Mouse (Mus musculus): Measurements from ENCODE around the gene Olfr970.
"Not testable (repeated sequence)": the region's sequence is repeated elsewhere in the genome, so short reads cannot be mapped to it uniquely, and the experiment has no call there.

Gene Olfr970

DNA sequence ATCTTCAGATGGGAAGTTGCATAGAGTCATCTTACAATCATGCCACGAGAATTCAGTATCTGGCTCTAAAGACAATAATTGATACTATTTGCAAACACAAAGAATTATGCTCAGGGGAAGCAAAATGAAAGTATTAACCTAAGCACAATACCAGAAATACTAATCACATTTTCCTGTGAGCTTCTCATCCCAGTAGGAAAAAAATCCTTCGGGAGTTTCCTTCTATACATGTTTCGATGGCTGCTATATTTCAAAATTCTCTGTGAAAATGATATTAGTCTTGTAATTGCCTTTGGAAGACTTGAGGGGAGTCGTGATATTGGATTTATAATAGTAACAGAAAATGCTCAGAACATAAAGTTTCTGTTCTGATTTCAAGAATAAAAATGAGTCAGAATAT lies at the start of gene Olfr970:
TSS of gene Olfr970 (plus strand) at position 301 of the 400 bp plus-strand sequence.
- DNase-seq (ENCODE audit: low read depth), result no peak

DNA sequence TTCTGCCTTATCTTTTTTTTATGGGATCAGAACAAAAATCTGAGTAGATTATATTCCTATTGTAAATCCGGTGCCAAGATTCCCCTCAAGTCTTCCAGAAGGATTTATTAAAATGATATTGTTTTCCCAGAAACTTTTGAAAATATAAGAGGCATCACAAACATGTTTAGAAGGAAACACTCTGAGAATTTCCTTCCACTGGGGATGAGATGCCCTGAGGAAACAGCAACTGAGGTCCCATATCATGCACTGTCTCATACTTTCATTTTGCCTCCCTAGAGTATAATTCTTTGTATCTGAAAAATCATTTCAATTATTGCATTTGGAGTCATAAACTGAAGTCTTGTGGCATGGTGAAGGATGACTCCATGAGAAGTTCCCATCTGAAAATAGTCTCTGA lies 25.5 kb upstream of the Olfr970 start, which contains the start of gene Olfr968:
TSS of gene Olfr968 (minus strand) at position 101 of the 400 bp plus-strand sequence.
- no peak for DNase-seq (ENCODE audit: low read depth)

DNA sequence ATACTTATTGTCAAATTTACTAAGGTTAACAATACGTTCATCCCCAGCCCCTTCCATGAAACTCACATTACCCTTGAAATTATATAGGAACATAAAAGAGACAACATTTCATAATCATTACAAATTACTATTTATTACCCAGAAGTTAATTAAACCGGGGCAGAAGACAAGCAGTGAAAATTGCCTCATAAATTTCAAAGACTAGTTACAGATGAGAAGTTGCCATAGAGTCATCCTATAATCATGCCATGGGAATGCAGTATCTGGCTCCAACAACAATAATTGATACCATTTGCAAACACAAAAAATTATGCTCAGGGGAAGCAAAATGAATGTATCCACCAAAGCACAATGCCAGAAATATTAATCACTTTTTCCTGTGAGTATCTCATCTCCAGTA lies 18.1 kb upstream of the Olfr970 start, which contains the start of gene Olfr969:
TSS of gene Olfr969 (plus strand) at position 388 of the 400 bp plus-strand sequence.
- no peak for DNase-seq (ENCODE audit: low read depth)

DNA sequence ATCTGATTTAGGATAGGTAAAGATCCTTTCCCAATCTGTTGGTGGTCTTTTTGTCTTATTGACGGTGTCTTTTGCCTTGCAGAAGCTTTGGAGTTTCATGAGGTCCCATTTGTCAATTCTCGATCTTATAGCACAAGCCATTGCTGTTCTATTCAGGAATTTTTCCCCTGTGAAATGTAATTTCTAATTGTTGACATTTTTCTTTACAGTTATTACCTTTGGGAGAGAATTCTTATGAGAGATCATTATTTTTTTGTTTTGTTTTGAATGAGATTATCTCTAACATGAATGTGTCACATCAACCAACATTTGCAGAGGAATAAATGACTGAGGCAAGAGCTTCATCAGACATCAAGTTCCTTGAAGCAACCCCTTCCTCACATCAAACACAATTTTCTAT lies 27.9 kb downstream of the Olfr970 start, which contains the start of gene Olfr971:
TSS of gene Olfr971 (plus strand) at position 301 of the 400 bp plus-strand sequence.
- not testable (repeated sequence) for DNase-seq (ENCODE audit: low read depth)

DNA sequence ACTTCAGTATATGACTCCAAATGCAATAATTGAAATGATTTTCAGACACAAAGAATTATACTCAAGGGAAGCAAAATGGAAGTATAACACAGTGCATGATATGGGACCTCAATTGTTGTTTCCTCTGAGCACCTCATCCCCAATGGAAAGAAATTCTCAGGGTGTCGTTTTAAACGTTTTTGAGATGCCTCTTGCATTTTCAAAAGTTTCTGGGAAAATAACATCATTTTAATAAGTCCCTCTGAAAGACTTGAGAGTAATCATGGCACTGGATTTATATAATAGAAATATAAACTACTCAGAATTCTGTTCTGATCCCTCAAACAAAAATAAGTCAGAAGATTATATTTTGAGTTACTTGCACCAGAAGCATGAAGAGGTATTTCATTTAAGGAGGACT lies 57.5 kb downstream of the Olfr970 start, which contains the start of gene Olfr972:
TSS of gene Olfr972 (plus strand) at position 301 of the 400 bp plus-strand sequence.
- no peak for DNase-seq (ENCODE audit: low read depth)

Data from naive thymus-derived CD4-positive, alpha-beta T cell, adult 2 months (primary cell).